Mouse (Mus musculus): ENCODE data around the gene Uaca. TPM values are rescaled to one million over a fixed set of nuclear protein-coding genes. Genes with fewer than 3 reads are reported as not detected.

Uaca gene
- total and polyA plus RNA-seq, 3 experiments = 0.17 to 0.34 TPM; not detected in 1

GRCm38 (mm10) chr9:60765181-60765580 is 29.2 kb upstream of the Uaca start:
- in situ Hi-C loops (cut with MboI; ENCODE audit: low pct_ligation_motif_present, low pct_unique_long_range_greater_than_20kb, low sequenced_read_pairs) = no loop called here
- H3K4me1 ChIP-seq (ENCODE audit: control insufficient read depth in 1 of 2, insufficient read depth in 2 of 2) = peaks cover 0 to 17% of the 10 kb centered on the region in 2 experiments; a peak in 2 of 4 replicates
- no peak overlapping the region for H3K9ac ChIP-seq (ENCODE audit: insufficient read depth, low read depth)
- H3K27me3 ChIP-seq (replicated peaks) = no peaks in the 10 kb centered on the region
- H3K9me3 ChIP-seq (replicated peaks; ENCODE audit: low read length) = peaks cover 2% of the 10 kb centered on the region
- no peak overlapping the region for H3K27ac ChIP-seq (ENCODE audit: insufficient read depth, low read depth)
- no peak for DNase-seq (ENCODE audit: extremely low read depth)
- no peak overlapping the region for H3K4me2 ChIP-seq (ENCODE audit: insufficient read depth, low read depth, poor library complexity, severe bottlenecking)
- no peak overlapping the region for H3K4me3 ChIP-seq (replicated peaks in 1 of 3; ENCODE audit: low read depth in 2 of 3, low read length in 2 of 3, poor library complexity in 1 of 3)
- dilution Hi-C loops (cut with MboI; ENCODE audit: extremely low pct_ligation_motif_present, extremely low pct_unique_long_range_greater_than_20kb, low sequenced_read_pairs) = no loop called here
- TF ChIP-seq POLR2AphosphoS2 (IDR thresholded peaks at IDR 0.05; ENCODE audit: low read depth, low read length) = no peak
- no peak for TF ChIP-seq MEF2A (IDR thresholded peaks at IDR 0.05; ENCODE audit: borderline replicate concordance, low read depth, low read length)
- TF ChIP-seq EP300 (IDR thresholded peaks at IDR 0.05; ENCODE audit: low read length) = no peak
- no peaks in the 10 kb centered on the region for H3K79me2 ChIP-seq (replicated peaks; ENCODE audit: control insufficient read depth, extremely low read depth, insufficient read depth, poor library complexity, severe bottlenecking)
- H3K36me3 ChIP-seq (replicated peaks in 1 of 2; ENCODE audit: control insufficient read depth in 1 of 2, insufficient read depth in 1 of 2, low read length in 1 of 2) = no peaks in the 10 kb centered on the region

- H3K36me3 ChIP-seq (replicated peaks in 1 of 2; ENCODE audit: control insufficient read depth in 1 of 2, insufficient read depth in 1 of 2, low read length in 1 of 2) = no peaks in the 10 kb centered on the region
- in situ Hi-C loops (cut with MboI; ENCODE audit: low pct_ligation_motif_present, low pct_unique_long_range_greater_than_20kb, low sequenced_read_pairs) = no loop called here
- H3K4me3 ChIP-seq (replicated peaks in 1 of 3; ENCODE audit: low read depth in 2 of 3, low read length in 2 of 3, poor library complexity in 1 of 3) = no peak overlapping the region
- dilution Hi-C loops (cut with MboI; ENCODE audit: extremely low pct_ligation_motif_present, extremely low pct_unique_long_range_greater_than_20kb, low sequenced_read_pairs) = no loop called here
- no peak for TF ChIP-seq RCOR1 (conservative IDR thresholded peaks at IDR 0.05; ENCODE audit: low read depth, low read length)
- no peak for TF ChIP-seq ETS1 (conservative IDR thresholded peaks at IDR 0.05; ENCODE audit: low read depth, low read length)
- no peak for TF ChIP-seq CHD2 (IDR thresholded peaks at IDR 0.05; ENCODE audit: low read length)
- TF ChIP-seq HCFC1 (IDR thresholded peaks at IDR 0.05; ENCODE audit: low read depth, low read length) = no peak
- no peak for TF ChIP-seq ZNF384 (IDR thresholded peaks at IDR 0.05; ENCODE audit: low read depth, low read length)
- no peak for TF ChIP-seq MAX (IDR thresholded peaks at IDR 0.05; ENCODE audit: low read length)
- no peak for TF ChIP-seq ZMIZ1 (IDR thresholded peaks at IDR 0.05; ENCODE audit: low read depth, low read length)
- TF ChIP-seq TBP (conservative IDR thresholded peaks at IDR 0.05; ENCODE audit: low read depth, low read length) = no peak
- TF ChIP-seq NRF1 (IDR thresholded peaks at IDR 0.05; ENCODE audit: low read depth, low read length) = no peak
- no peak for TF ChIP-seq SMC3 (IDR thresholded peaks at IDR 0.05; ENCODE audit: low read depth, low read length)
- no peak for TF ChIP-seq ZC3H11A (IDR thresholded peaks at IDR 0.05; ENCODE audit: low read depth, low read length)
- no peak for TF ChIP-seq MYC (IDR thresholded peaks at IDR 0.05; ENCODE audit: low read depth, low read length)
- TF ChIP-seq CHD1 (IDR thresholded peaks at IDR 0.05; ENCODE audit: low read depth, low read length) = no peak
- TF ChIP-seq IRF4 (IDR thresholded peaks at IDR 0.05; ENCODE audit: low read depth, low read length) = no peak
- TF ChIP-seq PAX5 (IDR thresholded peaks at IDR 0.05; ENCODE audit: low read length) = no peak
- TF ChIP-seq RAD21 (IDR thresholded peaks at IDR 0.05; ENCODE audit: low read depth, low read length) = no peak
- TF ChIP-seq CTCF (conservative IDR thresholded peaks at IDR 0.05 in 1 of 2, IDR thresholded peaks at IDR 0.05 in 1 of 2; ENCODE audit: low read depth in 2 of 2, low read length in 2 of 2) = no peak
- no peak for TF ChIP-seq MAFK (IDR thresholded peaks at IDR 0.05; ENCODE audit: insufficient replicate concordance, low read length)
- H3K9ac ChIP-seq (ENCODE audit: insufficient read depth, low read depth) = no peak overlapping the region
- peaks cover 8% of the 10 kb centered on the region for H3K9me3 ChIP-seq (replicated peaks; ENCODE audit: low read length)
- H3K27me3 ChIP-seq (replicated peaks) = no peaks in the 10 kb centered on the region
- no peak overlapping the region for H3K27ac ChIP-seq (ENCODE audit: insufficient read depth, low read depth)
- no peak for DNase-seq (ENCODE audit: extremely low read depth)
- H3K79me2 ChIP-seq (replicated peaks; ENCODE audit: control insufficient read depth, extremely low read depth, insufficient read depth, poor library complexity, severe bottlenecking) = no peaks in the 10 kb centered on the region
- no peak overlapping the region for H3K4me2 ChIP-seq (ENCODE audit: insufficient read depth, low read depth, poor library complexity, severe bottlenecking)
- peaks cover 0 to 21% of the 10 kb centered on the region in 2 experiments; a peak in 2 of 4 replicates for H3K4me1 ChIP-seq (ENCODE audit: control insufficient read depth in 1 of 2, insufficient read depth in 2 of 2)
These were observed 25.9 kb upstream of the Uaca start for GRCm38 (mm10) chr9:60768393-60768792.
